Mouse (Mus musculus) gastrocnemius, adult 2 months (tissue): Measurements from ENCODE around the gene Fer1l5. TPM values are rescaled to one million over a fixed set of nuclear protein-coding genes. Genes with fewer than 3 reads are reported as not detected.

Experiments used
- DNase-seq: peaks from one replicate; pipeline ENCODE4 v3.0.0; 2022
- H3K27ac ChIP-seq: fragments of 200-600 bp; 2 replicates; pipeline ENCODE4 v1.8.1; 2022; ENCODE audit warnings: mild to moderate bottlenecking
- H3K4me3 ChIP-seq: fragments of 200-600 bp; 2 replicates; pipeline ENCODE4 v1.8.1; 2022; ENCODE audit warnings: mild to moderate bottlenecking, moderate library complexity
- CTCF ChIP-seq: fragments of 200-600 bp; IDR thresholded peaks from 2 replicates; pipeline ENCODE4 v1.8.1; 2022; ENCODE audit warnings: antibody characterized with exemption, mild to moderate bottlenecking, moderate library complexity
- intact Hi-C: fragments of 180-260 bp; cut with DNase I; formaldehyde crosslinking; loops from one replicate; pipeline ENCODE4 v1.15.1; 2025
- total RNA-seq, 2 experiments: library from RNA; stranded (reverse); gene quantifications; 2 replicates each; pipeline ENCODE4 v1.2.3; 2021

The Fer1l5 gene
- total RNA-seq, 2 experiments from 2014 or later = not detected

GRCm38 (mm10) chr1:36441101-36441500 lies 69.0 kb downstream of the Fer1l5 start:
- DNase-seq = peak; percentile 34
- Histone ChIP-seq H3K27ac (no peak overlapping the region), H3K4me3 (no peak overlapping the region)
- TF ChIP-seq CTCF = no peak
- intact Hi-C loops = no loop called here

- peak within 1 kb of the TSS; percentile 74 for H3K4me3 ChIP-seq
- DNase-seq = peak; percentile 98
- TF ChIP-seq CTCF = peak; percentile 18; the same call in 1 of the 2 replicates
- intact Hi-C loops = loop anchor here (2.0 kb wide), 1 partner anchor 52 kb away; no protein-coding TSS in a partner anchor
- peak within 1 kb of the TSS; percentile 84 for H3K27ac ChIP-seq
Observed at GRCm38 (mm10) chr1:36444471-36445464, 72.7 kb downstream of the Fer1l5 start, which contains the start of gene Lman2l. TSS of gene Lman2l (minus strand) at chr1:36445271.

GRCm38 (mm10) chr1:36445508-36445907 lies 73.4 kb downstream of the Fer1l5 start:
- Histone ChIP-seq H3K27ac (peak overlapping the region; percentile 84; the same call in 1 of the 2 replicates), H3K4me3 (peak overlapping the region; percentile 74)
- intact Hi-C loops = loop anchor here (2.0 kb wide), 1 partner anchor 51 kb away; no protein-coding TSS in a partner anchor
- no peak for DNase-seq
- TF ChIP-seq CTCF = no peak

- TF ChIP-seq CTCF = no peak
- DNase-seq = no peak
- Histone ChIP-seq H3K4me3 (no peak overlapping the region), H3K27ac (no peak overlapping the region)
- intact Hi-C loops = loop anchor here (2.0 kb wide), 1 partner anchor 25 kb away; the partner anchor contains the start of gene Cnnm4
Observed at GRCm38 (mm10) chr1:36446106-36446824, 74.2 kb downstream of the Fer1l5 start.

- no peak for TF ChIP-seq CTCF
- Histone ChIP-seq H3K4me3 (no peak overlapping the region), H3K27ac (no peak overlapping the region)
- no peak for DNase-seq
- intact Hi-C loops = loop anchor here (2.0 kb wide), 1 partner anchor 24 kb away; the partner anchor contains the start of gene Cnnm4
Observed at GRCm38 (mm10) chr1:36446841-36447240, 74.8 kb downstream of the Fer1l5 start.

GRCm38 (mm10) chr1:36454055-36454815 lies 82.1 kb downstream of the Fer1l5 start:
- intact Hi-C loops = no loop called here
- TF ChIP-seq CTCF = peak; percentile 36; the same call in 1 of the 2 replicates
- no peak overlapping the region for H3K27ac ChIP-seq
- H3K4me3 ChIP-seq = no peak overlapping the region
- DNase-seq = no peak

GRCm38 (mm10) chr1:36457388-36458014 lies 85.4 kb downstream of the Fer1l5 start:
- H3K4me3 ChIP-seq = no peak overlapping the region
- no peak for TF ChIP-seq CTCF
- no peak overlapping the region for H3K27ac ChIP-seq
- intact Hi-C loops = no loop called here
- DNase-seq = no peak

GRCm38 (mm10) chr1:36458169-36458568 lies 86.1 kb downstream of the Fer1l5 start:
- DNase-seq = no peak
- TF ChIP-seq CTCF = no peak
- intact Hi-C loops = no loop called here
- no peak overlapping the region for H3K27ac ChIP-seq
- H3K4me3 ChIP-seq = no peak overlapping the region

- intact Hi-C loops = no loop called here
- DNase-seq = no peak
- H3K27ac ChIP-seq = no peak overlapping the region
- H3K4me3 ChIP-seq = no peak overlapping the region
- TF ChIP-seq CTCF = no peak
Observed at GRCm38 (mm10) chr1:36461829-36462228, 89.7 kb downstream of the Fer1l5 start.

- no peak for TF ChIP-seq CTCF
- H3K4me3 ChIP-seq = no peak overlapping the region
- H3K27ac ChIP-seq = no peak overlapping the region
- intact Hi-C loops = no loop called here
- no peak for DNase-seq
Observed at GRCm38 (mm10) chr1:36465641-36466160, 93.6 kb downstream of the Fer1l5 start.

- intact Hi-C loops = no loop called here
- no peak for DNase-seq
- Histone ChIP-seq H3K27ac (no peak overlapping the region), H3K4me3 (no peak overlapping the region)
- TF ChIP-seq CTCF = no peak
Observed at GRCm38 (mm10) chr1:36467446-36467845, 95.4 kb downstream of the Fer1l5 start.
